Mouse (Mus musculus): ENCODE results near the gene Rrp9. TPM values are rescaled to one million over a fixed set of nuclear protein-coding genes. Genes with fewer than 3 reads are reported as not detected.
"Not testable (repeated sequence)": the region's sequence is repeated elsewhere in the genome, so short reads cannot be mapped to it uniquely, and the experiment has no call there.

The Rrp9 gene
- polyA plus RNA-seq, 1 experiment = 33.9 TPM

DNA sequence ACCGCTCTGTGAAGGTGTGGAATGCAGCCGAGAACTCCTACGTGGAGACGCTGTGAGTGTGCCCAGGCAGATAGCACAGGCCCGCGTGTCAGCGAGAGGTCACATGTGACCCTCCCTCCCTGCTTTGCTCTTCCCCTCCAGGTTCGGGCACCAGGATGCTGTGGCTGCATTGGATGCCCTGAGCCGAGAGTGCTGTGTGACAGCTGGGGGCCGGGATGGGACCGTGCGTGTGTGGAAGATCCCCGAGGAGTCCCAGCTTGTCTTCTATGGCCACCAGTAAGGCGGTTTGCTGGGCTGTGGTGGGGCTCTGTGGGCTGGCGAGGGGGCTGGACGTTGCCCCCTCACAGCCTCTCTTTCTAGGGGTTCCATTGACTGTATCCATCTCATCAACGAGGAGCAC, 7.8 kb downstream of the Rrp9 start:
- Histone ChIP-seq H3K4me3 (ENCODE audit: extremely low read depth, insufficient read depth, insufficient read length) (no peak overlapping the region), H3K27ac (ENCODE audit: insufficient read depth, low read length) (no peak overlapping the region), H3K27me3 (ENCODE audit: control insufficient read depth, insufficient read depth, low read length) (no peaks in the 10 kb centered on the region), H3K36me3 (ENCODE audit: control insufficient read depth, insufficient read depth, low read length) (peaks cover 35% of the 10 kb centered on the region), H3K4me1 (ENCODE audit: control insufficient read depth, insufficient read depth, insufficient read length) (no peaks in the 10 kb centered on the region)
- TF ChIP-seq CTCF (IDR thresholded peaks at IDR 0.05; ENCODE audit: extremely low read depth, insufficient read depth, insufficient read length, insufficient replicate concordance) (no peak), POLR2A (IDR thresholded peaks at IDR 0.05; ENCODE audit: low read depth, low read length) (no peak)
- WGBS = 94% methylated on average over 17 of the region's 17 CpGs
- DNase-seq (ENCODE audit: low read depth in 1 of 2, low spot score in 2 of 2) = no peak

DNA sequence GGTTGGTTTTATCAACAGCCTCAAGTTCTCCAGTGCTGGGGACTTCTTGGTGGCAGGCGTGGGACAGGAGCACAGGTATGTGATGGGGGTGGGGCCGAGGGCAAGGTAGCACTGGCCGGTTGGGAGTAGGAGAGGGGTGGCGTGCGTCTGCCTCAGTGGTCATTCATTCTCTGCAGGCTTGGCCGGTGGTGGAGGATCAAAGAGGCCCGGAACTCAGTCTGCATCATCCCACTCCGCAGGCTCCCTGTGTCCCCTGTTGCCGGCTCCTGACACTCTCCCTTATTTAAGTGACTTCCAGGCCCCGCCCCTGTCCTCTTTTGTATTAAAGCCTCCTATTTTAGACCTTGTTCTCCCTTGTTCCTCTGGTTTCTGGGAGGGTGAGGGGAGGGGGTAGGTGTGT, 9.3 kb downstream of the Rrp9 start:
- WGBS = 87% methylated on average over 10 of the region's 10 CpGs
- no peak overlapping the region for H3K4me3 ChIP-seq (ENCODE audit: extremely low read depth, insufficient read depth, insufficient read length)
- H3K36me3 ChIP-seq (ENCODE audit: control insufficient read depth, insufficient read depth, low read length) = peaks cover 35% of the 10 kb centered on the region
- H3K27me3 ChIP-seq (ENCODE audit: control insufficient read depth, insufficient read depth, low read length) = no peaks in the 10 kb centered on the region
- H3K27ac ChIP-seq (ENCODE audit: insufficient read depth, low read length) = no peak overlapping the region
- no peaks in the 10 kb centered on the region for H3K4me1 ChIP-seq (ENCODE audit: control insufficient read depth, insufficient read depth, insufficient read length)
- DNase-seq (ENCODE audit: low read depth in 1 of 2, low spot score in 2 of 2) = no peak
- TF ChIP-seq CTCF (IDR thresholded peaks at IDR 0.05; ENCODE audit: extremely low read depth, insufficient read depth, insufficient read length, insufficient replicate concordance) = no peak
- TF ChIP-seq POLR2A (IDR thresholded peaks at IDR 0.05; ENCODE audit: low read depth, low read length) = no peak

DNA sequence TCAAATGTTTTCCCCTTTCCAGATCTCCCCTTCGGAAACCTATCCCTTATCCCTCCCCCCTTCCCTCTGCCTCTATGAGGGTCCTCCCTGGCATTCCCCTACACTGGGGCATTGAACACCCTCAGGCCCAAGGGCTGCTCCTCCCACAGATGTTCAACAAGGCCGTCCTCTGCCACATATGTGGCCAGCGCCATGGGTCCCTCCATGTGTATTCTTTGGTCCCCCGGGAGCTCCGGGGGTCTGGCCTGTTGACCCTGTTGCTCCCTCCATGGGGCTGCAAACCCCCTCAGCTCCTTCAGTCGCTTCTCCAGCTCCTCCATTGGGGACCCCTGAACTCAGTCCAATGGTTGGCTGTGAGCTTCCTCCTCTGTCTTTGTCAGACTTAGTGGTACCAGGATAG, 11.8 kb downstream of the Rrp9 start:
- DNase-seq (ENCODE audit: low read depth in 1 of 2, low spot score in 2 of 2); H3K4me3 ChIP-seq (ENCODE audit: extremely low read depth, insufficient read depth, insufficient read length); H3K27me3 ChIP-seq (ENCODE audit: control insufficient read depth, insufficient read depth, low read length); H3K4me1 ChIP-seq (ENCODE audit: control insufficient read depth, insufficient read depth, insufficient read length); H3K27ac ChIP-seq (ENCODE audit: insufficient read depth, low read length): not testable (repeated sequence)
- H3K36me3 ChIP-seq (ENCODE audit: control insufficient read depth, insufficient read depth, low read length) = peaks cover 28% of the 10 kb centered on the region
- 90% methylated on average over 6 of the region's 6 CpGs for WGBS

- Histone ChIP-seq H3K27me3 (ENCODE audit: control insufficient read depth, insufficient read depth, low read length) (no peaks in the 10 kb centered on the region), H3K4me3 (ENCODE audit: extremely low read depth, insufficient read depth, insufficient read length) (no peak within 1 kb of the TSS), H3K27ac (ENCODE audit: insufficient read depth, low read length) (no peak within 1 kb of the TSS), H3K4me1 (ENCODE audit: control insufficient read depth, insufficient read depth, insufficient read length) (no peaks in the 10 kb centered on the region), H3K36me3 (ENCODE audit: control insufficient read depth, insufficient read depth, low read length) (no peaks in the 10 kb centered on the region)
- no peak for DNase-seq (ENCODE audit: low read depth in 1 of 2, low spot score in 2 of 2)
- 86% methylated on average over 6 of the region's 6 CpGs for WGBS
- TF ChIP-seq CTCF (IDR thresholded peaks at IDR 0.05; ENCODE audit: extremely low read depth, insufficient read depth, insufficient read length, insufficient replicate concordance) = no peak
- no peak for TF ChIP-seq POLR2A (IDR thresholded peaks at IDR 0.05; ENCODE audit: low read depth, low read length)
These were observed 23.9 kb downstream of the Rrp9 start, which contains the start of gene Iqcf1 for GRCm38 (mm10) chr9:106499667-106500066. Gene Iqcf1, plus strand, starts transcription at chr9:106499967.

DNA sequence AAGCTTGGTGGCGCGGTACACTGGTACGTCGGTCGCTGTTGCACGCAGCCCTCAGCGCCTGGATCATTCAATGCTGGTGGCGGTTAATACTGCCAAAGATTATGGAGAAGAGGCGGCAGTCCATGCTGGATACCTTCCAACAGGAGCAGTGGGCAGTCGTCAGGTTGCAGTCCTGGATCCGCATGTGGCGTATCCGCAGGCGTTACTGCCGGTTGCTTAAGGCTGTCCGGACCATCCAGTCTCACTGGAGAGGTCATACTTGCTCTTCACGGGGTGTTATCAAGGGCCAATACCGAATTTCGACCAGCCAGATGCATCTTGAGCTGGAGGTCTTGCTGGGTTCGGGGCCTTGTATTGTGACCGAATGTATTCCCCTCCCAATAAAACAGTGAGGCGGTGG, 26.1 kb downstream of the Rrp9 start:
- H3K27ac ChIP-seq (ENCODE audit: insufficient read depth, low read length) = no peak overlapping the region
- TF ChIP-seq POLR2A (IDR thresholded peaks at IDR 0.05; ENCODE audit: low read depth, low read length) = no peak
- no peak for TF ChIP-seq CTCF (IDR thresholded peaks at IDR 0.05; ENCODE audit: extremely low read depth, insufficient read depth, insufficient read length, insufficient replicate concordance)
- H3K4me3 ChIP-seq (ENCODE audit: extremely low read depth, insufficient read depth, insufficient read length) = no peak overlapping the region
- no peaks in the 10 kb centered on the region for H3K36me3 ChIP-seq (ENCODE audit: control insufficient read depth, insufficient read depth, low read length)
- H3K27me3 ChIP-seq (ENCODE audit: control insufficient read depth, insufficient read depth, low read length) = no peaks in the 10 kb centered on the region
- no peaks in the 10 kb centered on the region for H3K4me1 ChIP-seq (ENCODE audit: control insufficient read depth, insufficient read depth, insufficient read length)
- no peak for DNase-seq (ENCODE audit: low read depth in 1 of 2, low spot score in 2 of 2)
- WGBS = 91% methylated on average over 22 of the region's 22 CpGs

- no peak for TF ChIP-seq POLR2A (IDR thresholded peaks at IDR 0.05; ENCODE audit: low read depth, low read length)
- TF ChIP-seq CTCF (IDR thresholded peaks at IDR 0.05; ENCODE audit: extremely low read depth, insufficient read depth, insufficient read length, insufficient replicate concordance) = no peak
- H3K4me3 ChIP-seq (ENCODE audit: extremely low read depth, insufficient read depth, insufficient read length) = no peak overlapping the region
- no peaks in the 10 kb centered on the region for H3K4me1 ChIP-seq (ENCODE audit: control insufficient read depth, insufficient read depth, insufficient read length)
- H3K36me3 ChIP-seq (ENCODE audit: control insufficient read depth, insufficient read depth, low read length) = no peaks in the 10 kb centered on the region
- no peak for DNase-seq (ENCODE audit: low read depth in 1 of 2, low spot score in 2 of 2)
- H3K27me3 ChIP-seq (ENCODE audit: control insufficient read depth, insufficient read depth, low read length) = no peaks in the 10 kb centered on the region
- H3K27ac ChIP-seq (ENCODE audit: insufficient read depth, low read length) = no peak overlapping the region
- 86% methylated on average over 6 of the region's 6 CpGs for WGBS
These were observed 28.5 kb downstream of the Rrp9 start for GRCm38 (mm10) chr9:106504246-106504645.

GRCm38 (mm10) chr9:106509356-106509755, 33.6 kb downstream of the Rrp9 start:
- H3K4me3 ChIP-seq (ENCODE audit: extremely low read depth, insufficient read depth, insufficient read length) = no peak overlapping the region
- TF ChIP-seq POLR2A (IDR thresholded peaks at IDR 0.05; ENCODE audit: low read depth, low read length) (no peak), CTCF (IDR thresholded peaks at IDR 0.05; ENCODE audit: extremely low read depth, insufficient read depth, insufficient read length, insufficient replicate concordance) (no peak)
- no peak for DNase-seq (ENCODE audit: low read depth in 1 of 2, low spot score in 2 of 2)
- H3K4me1 ChIP-seq (ENCODE audit: control insufficient read depth, insufficient read depth, insufficient read length) = no peaks in the 10 kb centered on the region
- no peaks in the 10 kb centered on the region for H3K27me3 ChIP-seq (ENCODE audit: control insufficient read depth, insufficient read depth, low read length)
- H3K36me3 ChIP-seq (ENCODE audit: control insufficient read depth, insufficient read depth, low read length) = no peaks in the 10 kb centered on the region
- WGBS = 93% methylated on average over 10 of the region's 10 CpGs
- no peak overlapping the region for H3K27ac ChIP-seq (ENCODE audit: insufficient read depth, low read length)
